Mouse (Mus musculus): ENCODE measurements around the gene Tbx15. TPM values are rescaled to one million over a fixed set of nuclear protein-coding genes. Genes with fewer than 3 reads are reported as not detected.

Gene Tbx15
- total RNA-seq, 4 experiments from 2014 or later, result 0.72 to 1.9 (median 1.1) TPM

DNA sequence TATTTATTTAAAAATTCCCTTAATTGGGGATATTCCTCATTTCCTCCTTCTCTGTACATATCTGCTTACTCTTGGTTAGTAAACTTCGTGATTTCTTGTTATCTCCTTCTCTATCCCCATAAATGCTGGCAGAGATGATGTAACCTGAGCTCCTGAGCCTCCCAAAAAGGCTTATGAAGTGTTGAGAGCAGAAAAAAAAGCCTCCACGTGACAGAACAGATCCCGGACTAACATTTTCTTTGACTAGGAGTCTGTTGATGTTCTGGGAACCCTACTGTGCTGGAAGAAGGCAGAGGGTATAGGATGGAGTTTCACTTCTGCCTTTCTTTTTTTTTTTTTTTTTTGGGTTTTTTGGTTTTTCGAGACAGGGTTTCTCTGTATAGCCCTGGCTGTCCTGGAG lies 146.9 kb downstream of the Tbx15 start:
- no peak for DNase-seq (ENCODE audit: low spot score in 2 of 2)

Small RNAs within 50 kb of the gene (microRNA-seq; reads per million reads assigned to microRNA genes)
- gene Mir6481, result 0 reads per million in 2 experiments

Other genes with a start within 250 kb of the Tbx15 start
- gene Wars2, start 99.3 kb upstream of the Tbx15 start, total RNA-seq (2022), result 1 to 10 TPM; 6.6 to 9.6 (median 8.9) TPM

All from left cerebral cortex, adult 8-10 months (tissue).